Mouse (Mus musculus) limb, embryonic 15.5 days (tissue): Measurements from ENCODE around the gene Epha3. TPM values are rescaled to one million over a fixed set of nuclear protein-coding genes. Genes with fewer than 3 reads are reported as not detected.

ENCODE experiments used
- ATAC-seq: fragments of 200-750 bp; cut with Nextera tagmentation; 2 replicates; pipeline ENCODE4 v1.8.0; 2017; ENCODE audit warnings: low read depth, moderate TSS enrichment; ENCODE audit not compliant: insufficient number of reproducible peaks, low FRiP score, low TSS enrichment
- H3K27ac ChIP-seq: fragments of 300-500 bp; sonication (generic); 2 replicates; pipeline ENCODE4 v1.5.1; 2015; ENCODE audit warnings: moderate library complexity, mild to moderate bottlenecking, inconsistent platforms
- H3K27me3 ChIP-seq: fragments of 300-500 bp; sonication (generic); 2 replicates; pipeline ENCODE4 v1.6.1; 2015; ENCODE audit warnings: inconsistent platforms
- H3K36me3 ChIP-seq: fragments of 300-500 bp; sonication (generic); 2 replicates; pipeline ENCODE4 v1.6.1; 2015; ENCODE audit warnings: inconsistent platforms
- H3K4me1 ChIP-seq: fragments of 300-500 bp; sonication (generic); 2 replicates; pipeline ENCODE4 v1.6.1; 2015; ENCODE audit warnings: inconsistent platforms
- H3K4me2 ChIP-seq: fragments of 300-500 bp; sonication (generic); 2 replicates; pipeline ENCODE4 v1.6.1; 2015; ENCODE audit warnings: mild to moderate bottlenecking, inconsistent platforms
- H3K4me3 ChIP-seq: fragments of 300-500 bp; sonication (generic); 2 replicates; pipeline ENCODE4 v1.5.1; 2015; ENCODE audit warnings: mild to moderate bottlenecking, inconsistent platforms
- H3K9ac ChIP-seq: fragments of 300-500 bp; sonication (generic); 2 replicates; pipeline ENCODE4 v1.6.1; 2015; ENCODE audit warnings: inconsistent platforms
- H3K9me3 ChIP-seq: fragments of 300-500 bp; sonication (generic); 2 replicates; pipeline ENCODE4 v1.6.1; 2016; ENCODE audit warnings: inconsistent platforms
- WGBS: fragments of 180-500 bp; shearing (Covaris S2); methylation state at CpG from one replicate; pipeline ENCODE4 v1.1.7; 2015; 5-methylcytosine and 5-hydroxymethylcytosine counted together
- polyA plus RNA-seq: library from polyadenylated mRNA; unstranded; fragments of >200 nt; fragmentation: Nextera tagmentation; extraction: Ambion mirVana; gene quantifications from 2 replicates; pipeline ENCODE4 v1.2.1, GENCODE M21; 2015

Gene Epha3
- polyA plus RNA-seq, 1 experiment from 2014 or later, result 18.0 TPM

DNA sequence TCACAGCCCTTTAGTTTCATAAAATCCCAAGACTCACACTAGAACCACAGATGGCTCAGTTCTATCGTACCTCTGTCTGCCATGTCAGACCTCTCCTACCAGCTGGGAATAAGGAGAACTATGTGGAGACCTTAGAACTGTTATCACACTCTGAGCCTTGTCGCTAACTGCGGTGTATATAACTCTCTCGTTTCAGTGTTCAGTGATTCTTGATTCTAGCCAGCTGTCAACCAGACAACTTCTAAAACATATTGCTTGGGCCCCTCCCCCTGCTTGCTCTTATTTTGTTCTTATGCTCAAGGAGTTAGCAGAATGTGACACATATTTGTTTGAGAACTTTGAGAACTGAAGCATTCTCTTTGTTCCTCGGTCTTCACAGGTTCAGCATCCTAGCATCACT lies 83.8 kb downstream of the Epha3 start:
- Histone ChIP-seq H3K4me1 (no peaks in the 10 kb centered on the region), H3K4me3 (no peak overlapping the region), H3K4me2 (no peak overlapping the region), H3K9ac (no peak overlapping the region), H3K27ac (no peak overlapping the region), H3K9me3 (no peaks in the 10 kb centered on the region), H3K27me3 (no peaks in the 10 kb centered on the region), H3K36me3 (no peaks in the 10 kb centered on the region)
- ATAC-seq, result no peak
- WGBS, result 70% methylated on average over 5 of the region's 5 CpGs

DNA sequence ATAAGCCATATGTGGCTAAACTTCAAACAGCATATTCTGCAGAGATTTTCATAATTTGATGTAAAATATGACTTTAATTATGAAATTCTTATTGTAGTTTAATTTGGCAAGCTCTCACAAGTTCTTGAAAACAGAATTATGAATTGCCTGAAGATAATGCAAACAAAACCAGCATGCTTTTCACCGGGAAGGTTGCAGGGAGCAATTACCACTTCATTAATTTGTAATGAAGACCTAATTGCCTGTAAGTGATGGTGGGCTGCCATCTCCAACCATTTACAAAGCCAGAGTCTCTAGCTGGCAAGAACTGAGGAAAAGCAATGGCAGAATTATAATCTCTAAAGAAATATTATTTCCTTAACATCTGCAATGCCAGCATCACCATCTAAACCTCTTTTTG lies 86.2 kb downstream of the Epha3 start:
- H3K27ac ChIP-seq, result no peak overlapping the region
- no peaks in the 10 kb centered on the region for H3K4me1 ChIP-seq
- no peaks in the 10 kb centered on the region for H3K9me3 ChIP-seq
- no peaks in the 10 kb centered on the region for H3K27me3 ChIP-seq
- WGBS, result 24% methylated on average over 1 of the region's 1 CpGs
- no peak overlapping the region for H3K4me2 ChIP-seq
- no peak overlapping the region for H3K4me3 ChIP-seq
- ATAC-seq, result no peak
- H3K9ac ChIP-seq, result no peak overlapping the region
- H3K36me3 ChIP-seq, result no peaks in the 10 kb centered on the region

DNA sequence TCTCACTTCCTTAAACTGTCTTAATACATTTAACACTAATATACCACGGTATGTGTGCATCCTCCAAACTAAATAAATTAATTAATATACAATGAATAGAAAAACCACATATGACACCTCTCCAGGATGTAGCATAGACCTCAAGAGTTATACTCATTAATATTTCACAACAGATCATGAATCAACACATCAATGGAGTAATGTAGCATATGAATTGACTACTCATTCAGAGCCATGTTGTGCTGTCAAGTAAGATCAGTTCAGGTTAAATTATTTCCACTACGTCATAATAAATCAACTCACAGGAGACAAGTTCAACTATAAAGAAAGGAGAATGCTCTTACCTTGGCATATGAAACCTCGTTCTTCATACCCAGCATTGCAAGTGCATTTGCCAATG lies 91.4 kb downstream of the Epha3 start:
- no peak overlapping the region for H3K27ac ChIP-seq
- H3K4me1 ChIP-seq, result no peaks in the 10 kb centered on the region
- H3K36me3 ChIP-seq, result no peaks in the 10 kb centered on the region
- ATAC-seq, result no peak
- 90% methylated on average over 3 of the region's 3 CpGs for WGBS
- no peaks in the 10 kb centered on the region for H3K27me3 ChIP-seq
- no peaks in the 10 kb centered on the region for H3K9me3 ChIP-seq
- no peak overlapping the region for H3K4me3 ChIP-seq
- H3K9ac ChIP-seq, result no peak overlapping the region
- no peak overlapping the region for H3K4me2 ChIP-seq

DNA sequence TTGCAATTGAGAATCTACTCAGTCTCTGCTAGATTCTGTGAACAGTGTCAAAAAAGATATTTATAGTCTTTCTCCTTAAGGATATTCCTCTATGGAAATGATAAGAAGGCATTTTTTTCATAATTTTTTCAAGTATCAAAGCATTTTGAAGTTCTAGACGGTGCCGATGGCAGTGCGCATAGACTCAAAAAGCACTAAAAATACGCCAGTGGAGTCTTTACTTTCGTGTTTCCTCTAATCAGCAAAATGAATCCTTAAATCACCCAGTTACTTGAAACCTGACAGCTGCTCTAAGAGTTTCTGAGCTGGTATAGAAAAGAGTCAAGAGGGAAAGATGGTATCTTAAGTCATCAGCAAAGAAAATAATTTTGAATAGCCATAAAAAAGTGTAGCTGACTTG lies 96.4 kb downstream of the Epha3 start:
- H3K9ac ChIP-seq, result no peak overlapping the region
- no peaks in the 10 kb centered on the region for H3K27me3 ChIP-seq
- H3K4me2 ChIP-seq, result no peak overlapping the region
- H3K4me3 ChIP-seq, result no peak overlapping the region
- ATAC-seq, result no peak
- H3K9me3 ChIP-seq, result no peaks in the 10 kb centered on the region
- no peaks in the 10 kb centered on the region for H3K4me1 ChIP-seq
- WGBS, result 70% methylated on average over 5 of the region's 5 CpGs
- no peaks in the 10 kb centered on the region for H3K36me3 ChIP-seq
- no peak overlapping the region for H3K27ac ChIP-seq

DNA sequence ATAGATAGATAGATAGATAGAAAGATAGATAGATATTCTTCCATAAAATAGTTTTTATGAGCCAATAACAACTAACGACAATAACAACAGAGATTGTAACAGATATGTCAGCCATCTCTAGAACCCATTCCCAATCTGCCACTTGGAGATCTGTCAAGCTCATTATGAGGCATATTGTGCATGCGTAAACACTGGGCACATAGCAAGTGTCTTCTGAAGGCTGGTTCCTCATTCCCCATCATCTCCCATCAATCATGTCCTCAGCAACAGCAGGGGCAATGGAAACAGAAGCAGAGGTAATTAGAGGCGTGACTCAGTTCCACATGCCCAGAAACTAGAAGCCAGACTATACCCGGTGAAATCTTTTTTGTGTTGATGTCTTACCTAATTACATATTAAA lies 102.8 kb downstream of the Epha3 start:
- Histone ChIP-seq H3K9ac (no peak overlapping the region), H3K4me2 (no peak overlapping the region), H3K4me1 (no peaks in the 10 kb centered on the region), H3K27me3 (no peaks in the 10 kb centered on the region), H3K36me3 (no peaks in the 10 kb centered on the region), H3K9me3 (no peaks in the 10 kb centered on the region), H3K4me3 (no peak overlapping the region), H3K27ac (no peak overlapping the region)
- ATAC-seq, result no peak
- 63% methylated on average over 4 of the region's 4 CpGs for WGBS

DNA sequence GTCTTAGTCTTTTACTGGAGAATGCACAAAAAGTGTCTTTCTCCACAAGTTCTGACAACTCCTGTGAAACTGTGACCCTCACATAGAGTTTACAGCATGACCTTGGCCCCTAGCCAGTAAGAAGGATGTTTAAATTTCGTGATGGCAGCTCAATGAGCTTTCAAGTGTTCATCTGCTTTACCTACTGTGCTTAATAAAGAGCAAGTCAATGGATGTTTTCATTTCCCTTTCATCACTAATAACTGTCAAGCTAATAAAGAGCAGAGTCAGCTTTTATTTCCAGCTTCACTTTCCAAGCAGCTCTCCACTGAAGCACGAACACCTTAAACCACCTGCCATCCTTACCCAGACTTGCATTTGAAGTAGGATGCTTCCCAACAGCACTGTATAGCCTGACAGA lies 103.9 kb downstream of the Epha3 start:
- H3K27me3 ChIP-seq, result no peaks in the 10 kb centered on the region
- no peak overlapping the region for H3K4me3 ChIP-seq
- H3K27ac ChIP-seq, result no peak overlapping the region
- H3K9me3 ChIP-seq, result no peaks in the 10 kb centered on the region
- H3K9ac ChIP-seq, result no peak overlapping the region
- no peaks in the 10 kb centered on the region for H3K4me1 ChIP-seq
- ATAC-seq, result no peak
- H3K36me3 ChIP-seq, result no peaks in the 10 kb centered on the region
- 29% methylated on average over 2 of the region's 2 CpGs for WGBS
- H3K4me2 ChIP-seq, result no peak overlapping the region

DNA sequence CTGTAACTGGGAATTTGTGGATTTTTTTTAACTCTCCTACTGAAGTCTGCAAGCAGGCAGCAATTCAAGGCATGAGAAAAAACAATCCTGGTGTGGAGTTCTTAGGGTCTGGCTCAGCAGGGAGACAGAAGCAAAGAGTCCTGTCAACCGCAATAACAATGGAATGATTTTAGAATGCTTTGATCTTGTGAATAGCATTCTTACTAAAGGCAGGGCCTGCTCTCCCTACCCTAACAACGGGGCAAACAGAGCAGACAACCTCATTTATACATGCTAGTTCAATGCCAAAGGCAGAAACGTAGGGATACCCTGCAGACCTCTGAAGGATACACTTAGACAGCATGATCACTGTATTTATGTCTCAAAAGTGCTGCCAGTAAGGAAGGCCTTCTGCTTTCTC lies 110.9 kb downstream of the Epha3 start:
- Histone ChIP-seq H3K4me1 (no peaks in the 10 kb centered on the region), H3K4me3 (no peak overlapping the region), H3K36me3 (no peaks in the 10 kb centered on the region), H3K9me3 (no peaks in the 10 kb centered on the region), H3K4me2 (no peak overlapping the region), H3K9ac (no peak overlapping the region), H3K27ac (no peak overlapping the region), H3K27me3 (no peaks in the 10 kb centered on the region)
- no peak for ATAC-seq
- WGBS, result 18% methylated on average over 3 of the region's 3 CpGs

DNA sequence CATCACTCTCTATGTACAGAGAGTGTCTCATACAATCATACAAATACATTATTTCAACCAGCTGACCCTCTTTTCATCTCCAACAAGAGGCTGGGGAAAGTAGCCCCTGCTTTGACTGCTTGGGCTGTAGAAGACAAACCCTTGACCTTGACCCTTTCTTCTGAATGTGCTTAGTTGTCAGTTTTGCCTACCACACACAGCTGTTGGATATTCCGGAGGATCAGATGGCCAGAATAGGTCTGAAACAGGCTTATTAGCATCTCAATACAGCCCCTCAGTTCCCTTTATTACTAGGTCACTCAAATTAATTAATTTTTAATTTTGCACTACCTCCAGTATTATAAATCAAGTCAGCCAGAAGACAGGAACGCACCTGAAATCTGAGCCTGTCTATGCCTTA lies 116.2 kb downstream of the Epha3 start:
- ATAC-seq, result no peak
- no peak overlapping the region for H3K27ac ChIP-seq
- H3K36me3 ChIP-seq, result no peaks in the 10 kb centered on the region
- H3K9me3 ChIP-seq, result no peaks in the 10 kb centered on the region
- 40% methylated on average over 2 of the region's 2 CpGs for WGBS
- H3K4me2 ChIP-seq, result no peak overlapping the region
- no peak overlapping the region for H3K9ac ChIP-seq
- H3K27me3 ChIP-seq, result no peaks in the 10 kb centered on the region
- no peak overlapping the region for H3K4me3 ChIP-seq
- no peaks in the 10 kb centered on the region for H3K4me1 ChIP-seq

DNA sequence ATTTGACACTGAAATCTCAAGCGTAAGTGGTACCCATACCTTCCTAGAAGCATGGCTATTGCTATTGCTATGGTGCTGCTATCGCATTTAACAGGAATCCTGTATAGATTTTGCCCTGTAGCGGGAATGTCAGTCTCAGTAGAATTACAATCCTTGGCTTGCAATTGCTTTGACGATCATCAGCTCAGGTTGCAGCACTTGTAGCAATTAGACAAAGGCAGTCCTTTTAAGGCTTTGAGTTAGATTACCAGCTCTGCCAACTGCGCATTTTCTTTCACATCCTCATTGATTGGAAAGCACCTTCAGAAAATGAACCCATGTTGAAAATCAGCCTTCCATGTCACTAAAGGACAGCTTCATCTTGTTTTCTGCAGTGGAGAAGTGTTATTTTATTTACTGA lies 118.5 kb downstream of the Epha3 start:
- no peak for ATAC-seq
- no peak overlapping the region for H3K4me3 ChIP-seq
- no peaks in the 10 kb centered on the region for H3K9me3 ChIP-seq
- H3K27me3 ChIP-seq, result no peaks in the 10 kb centered on the region
- H3K4me1 ChIP-seq, result no peaks in the 10 kb centered on the region
- WGBS, result 53% methylated on average over 5 of the region's 5 CpGs
- H3K4me2 ChIP-seq, result no peak overlapping the region
- no peak overlapping the region for H3K27ac ChIP-seq
- H3K36me3 ChIP-seq, result no peaks in the 10 kb centered on the region
- H3K9ac ChIP-seq, result no peak overlapping the region

DNA sequence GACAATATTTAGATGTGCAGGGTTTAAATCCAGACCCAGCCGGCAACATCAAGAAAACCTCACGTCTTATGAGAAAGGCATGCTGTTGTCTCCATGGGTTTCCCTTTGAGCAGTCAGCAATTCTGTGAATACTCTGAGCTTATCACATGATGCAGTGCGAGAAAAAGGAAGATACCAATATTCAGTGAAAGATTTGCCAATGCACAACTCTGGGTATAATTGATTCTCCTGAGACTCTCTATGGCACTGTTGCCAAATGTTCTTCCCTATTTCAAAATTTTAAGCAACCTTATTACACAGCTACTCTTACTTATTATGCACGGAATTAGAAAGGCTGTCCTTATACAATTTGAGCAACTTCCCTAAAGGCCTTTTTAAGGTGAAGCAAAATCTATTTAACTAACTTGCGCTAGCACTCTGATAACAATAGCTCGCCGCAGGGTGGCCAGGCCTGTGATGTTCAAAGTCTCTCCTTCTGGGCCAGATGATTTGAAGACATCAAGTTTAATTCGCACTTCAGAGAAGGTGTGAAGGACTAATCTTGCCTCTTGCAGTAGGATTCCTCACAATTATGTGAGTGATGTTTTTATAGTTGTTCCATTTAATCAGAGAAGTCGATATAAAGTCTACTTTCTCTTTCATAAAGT lies 120.6 kb downstream of the Epha3 start:
- H3K4me2 ChIP-seq, result no peak overlapping the region
- ATAC-seq, result no peak
- H3K9ac ChIP-seq, result no peak overlapping the region
- no peak overlapping the region for H3K27ac ChIP-seq
- 66% methylated on average over 9 of the region's 9 CpGs for WGBS
- no peak overlapping the region for H3K4me3 ChIP-seq
- H3K27me3 ChIP-seq, result no peaks in the 10 kb centered on the region
- no peaks in the 10 kb centered on the region for H3K4me1 ChIP-seq
- H3K9me3 ChIP-seq, result no peaks in the 10 kb centered on the region
- H3K36me3 ChIP-seq, result no peaks in the 10 kb centered on the region

DNA sequence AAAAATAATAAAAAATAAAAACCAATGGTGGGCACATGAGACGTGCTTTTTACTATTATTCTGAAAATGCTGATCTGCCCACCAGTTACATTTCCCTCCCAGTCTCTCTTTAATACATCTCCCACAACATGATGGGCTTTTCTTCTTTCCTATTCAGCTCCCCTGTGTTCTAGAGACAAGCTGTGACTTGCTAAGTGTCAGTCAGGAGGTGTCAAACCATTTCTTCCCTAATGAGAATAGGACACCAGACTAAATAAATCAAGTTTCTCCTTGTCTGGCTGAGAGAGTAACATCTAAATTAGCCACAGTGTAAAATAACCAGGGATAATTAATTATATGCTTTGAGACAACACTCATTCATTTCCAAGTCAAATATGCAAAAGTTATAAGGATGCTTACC lies 144.7 kb downstream of the Epha3 start:
- H3K9ac ChIP-seq, result no peak overlapping the region
- no peak overlapping the region for H3K27ac ChIP-seq
- H3K36me3 ChIP-seq, result no peaks in the 10 kb centered on the region
- 67% methylated on average over 1 of the region's 1 CpGs for WGBS
- no peak overlapping the region for H3K4me2 ChIP-seq
- ATAC-seq, result no peak
- no peaks in the 10 kb centered on the region for H3K9me3 ChIP-seq
- H3K4me3 ChIP-seq, result no peak overlapping the region
- H3K27me3 ChIP-seq, result no peaks in the 10 kb centered on the region
- no peaks in the 10 kb centered on the region for H3K4me1 ChIP-seq

DNA sequence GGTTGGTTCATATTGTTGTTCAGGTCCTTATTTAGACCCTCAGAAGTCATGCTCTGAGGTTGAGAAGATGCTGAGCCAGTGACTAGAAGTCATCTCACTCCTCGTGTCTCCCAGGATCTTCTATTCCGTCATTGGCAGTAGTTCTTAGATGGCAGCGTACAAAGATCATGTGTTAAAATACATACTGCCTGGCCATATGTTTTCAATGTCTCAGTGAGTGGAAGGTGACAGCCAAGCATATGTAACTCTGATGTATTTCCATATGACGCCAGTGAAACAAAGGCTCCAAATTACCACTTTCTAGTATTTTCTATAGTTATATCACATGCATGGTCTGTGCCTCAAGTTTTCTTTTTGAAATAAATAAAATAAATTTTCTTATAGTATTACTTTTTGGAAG lies 146.7 kb downstream of the Epha3 start:
- Histone ChIP-seq H3K9ac (no peak overlapping the region), H3K27ac (no peak overlapping the region), H3K9me3 (no peaks in the 10 kb centered on the region), H3K4me2 (no peak overlapping the region), H3K27me3 (no peaks in the 10 kb centered on the region), H3K36me3 (no peaks in the 10 kb centered on the region), H3K4me3 (no peak overlapping the region), H3K4me1 (no peaks in the 10 kb centered on the region)
- 70% methylated on average over 4 of the region's 4 CpGs for WGBS
- no peak for ATAC-seq
